Mouse (Mus musculus) layer of hippocampus, adult 11-12 months (tissue): ENCODE results near the gene Kctd13.
"Not testable (repeated sequence)": the region's sequence is repeated elsewhere in the genome, so short reads cannot be mapped to it uniquely, and the experiment has no call there.

Experiments
- DNase-seq: peaks from one replicate; pipeline ENCODE4 v3.0.0; 2022; ENCODE audit warnings: low spot score

Kctd13 gene

GRCm38 (mm10) chr7:126928384-126929037 lies at the start of gene Kctd13:
Gene Kctd13, plus strand, starts transcription at chr7:126928879.
- DNase-seq = peak; percentile 93

GRCm38 (mm10) chr7:126881040-126881439 lies 47.6 kb upstream of the Kctd13 start:
- DNase-seq = no peak

GRCm38 (mm10) chr7:126883731-126884181 lies 44.9 kb upstream of the Kctd13 start:
- DNase-seq = peak; percentile 26

DNA sequence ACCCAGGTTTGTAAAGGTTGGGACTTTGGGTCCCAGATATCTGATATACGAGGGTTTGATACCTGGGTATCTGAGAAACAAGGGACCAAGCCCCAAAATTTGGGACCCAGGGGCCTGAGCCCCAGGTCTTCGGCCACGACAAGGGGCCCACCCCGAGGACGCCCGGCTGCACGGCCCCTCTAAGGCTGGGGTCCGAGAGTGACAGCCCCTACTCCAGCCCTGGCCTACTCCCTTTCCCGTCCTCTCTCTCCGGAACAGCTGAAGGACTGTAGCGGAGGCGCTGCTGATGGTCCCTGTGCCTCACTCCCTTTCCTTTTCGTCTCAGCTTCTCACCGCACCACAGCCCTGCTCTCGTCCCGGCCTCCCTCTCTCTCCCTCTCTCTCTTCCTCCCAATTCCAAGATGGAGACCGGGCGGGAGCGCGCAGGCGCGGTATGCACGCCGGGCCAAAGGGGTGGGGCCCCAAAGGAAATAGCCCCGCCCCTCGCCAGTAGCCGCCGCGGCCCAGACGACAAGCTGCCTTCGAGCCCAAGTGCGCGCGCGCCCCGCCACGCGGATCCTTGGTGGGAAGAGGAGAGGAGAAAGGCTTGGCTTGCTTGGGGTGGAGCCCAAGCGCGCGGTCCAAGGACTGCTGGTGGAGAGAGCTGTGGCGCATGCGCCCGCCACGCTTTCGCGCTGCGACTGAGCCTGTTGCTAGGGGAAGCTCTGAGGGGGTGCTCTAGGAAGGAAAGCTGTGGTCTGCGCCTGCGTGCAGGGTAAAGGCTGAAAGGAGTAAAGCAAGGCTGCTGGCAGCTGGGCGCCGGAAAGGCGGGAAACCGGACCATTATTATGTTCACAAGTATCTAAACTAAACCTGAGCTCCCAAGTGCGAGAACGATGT lies 44.2 kb upstream of the Kctd13 start, which contains the start of gene Taok2:
Gene Taok2 (minus strand): TSS at position 418 of the 879 bp plus-strand sequence.
- peak; percentile 99 for DNase-seq

DNA sequence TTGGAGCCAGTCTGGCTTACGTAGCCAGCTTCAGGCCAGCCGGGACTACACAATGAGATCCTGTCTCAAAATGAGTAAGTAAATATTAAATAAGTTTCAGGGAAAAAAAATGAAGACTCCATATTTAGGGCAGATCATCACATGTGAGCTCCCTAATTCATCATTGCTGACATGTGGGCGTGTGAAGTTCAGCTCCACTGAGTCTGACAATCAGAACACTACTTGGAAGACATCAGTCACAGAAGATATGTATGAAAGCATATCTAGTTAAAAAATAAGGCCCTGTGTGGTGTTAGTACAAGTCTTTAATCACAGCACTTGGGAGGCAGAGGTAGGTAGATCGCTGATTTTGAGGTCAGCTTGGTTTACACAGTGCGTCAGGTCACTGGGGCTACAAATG lies 41.4 kb upstream of the Kctd13 start:
- DNase-seq = no peak

DNA sequence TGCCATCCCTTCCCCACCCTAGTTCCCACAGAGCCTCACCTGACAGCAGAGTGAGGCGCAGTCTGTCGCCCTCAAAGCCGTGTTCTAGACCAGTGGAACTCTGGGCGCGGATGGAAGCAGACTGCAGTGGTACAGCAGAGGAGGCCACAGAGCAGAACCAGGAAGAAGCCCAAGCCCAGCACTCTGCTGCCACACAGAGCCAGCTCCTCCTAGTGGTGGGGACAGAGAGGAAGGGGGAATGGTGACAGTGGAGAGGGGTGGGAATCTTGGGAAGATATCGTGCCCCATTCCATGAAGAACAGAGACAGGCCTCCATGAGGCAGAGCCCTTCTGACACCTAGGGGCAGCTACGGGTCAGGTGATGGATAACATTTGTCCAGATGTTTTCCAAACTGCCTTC lies 39.8 kb upstream of the Kctd13 start:
- no peak for DNase-seq

GRCm38 (mm10) chr7:126896912-126897311 lies 31.8 kb upstream of the Kctd13 start:
- DNase-seq = peak; percentile 15

DNA sequence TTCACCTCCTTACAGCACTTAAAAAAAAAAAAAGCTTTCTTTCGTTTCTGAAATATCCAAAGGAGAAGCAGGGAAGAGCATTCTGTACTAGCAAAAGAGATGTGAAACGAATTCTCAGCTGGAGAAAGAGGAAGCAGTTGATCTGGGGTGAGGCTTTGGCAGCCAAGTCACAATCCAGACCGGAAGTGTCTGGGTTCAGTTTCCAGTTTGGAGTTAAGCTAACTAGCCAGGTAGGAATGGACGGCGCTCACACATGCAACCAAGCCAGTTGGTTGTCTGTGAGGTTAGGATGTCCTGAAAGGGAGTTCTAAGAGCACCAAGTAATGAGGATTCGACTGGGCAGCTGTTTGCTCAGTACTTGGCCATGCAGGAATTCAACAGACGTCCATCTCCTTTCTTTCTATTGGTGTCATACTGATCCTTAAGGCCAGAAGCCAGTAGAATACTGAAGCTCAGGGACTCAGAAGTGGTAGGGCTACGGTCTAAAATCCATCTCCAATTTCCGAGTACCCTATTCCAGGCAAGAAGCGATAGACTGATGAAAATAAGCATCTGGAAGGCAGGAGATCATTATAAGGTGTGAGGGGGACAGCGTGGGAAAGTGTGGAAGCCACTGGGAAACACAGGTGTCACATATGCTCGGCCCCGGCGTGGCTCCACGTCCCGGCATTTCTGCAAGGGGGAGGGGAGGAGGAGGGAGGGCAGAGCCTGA lies 31.1 kb upstream of the Kctd13 start:
- peak; percentile 51 for DNase-seq

DNA sequence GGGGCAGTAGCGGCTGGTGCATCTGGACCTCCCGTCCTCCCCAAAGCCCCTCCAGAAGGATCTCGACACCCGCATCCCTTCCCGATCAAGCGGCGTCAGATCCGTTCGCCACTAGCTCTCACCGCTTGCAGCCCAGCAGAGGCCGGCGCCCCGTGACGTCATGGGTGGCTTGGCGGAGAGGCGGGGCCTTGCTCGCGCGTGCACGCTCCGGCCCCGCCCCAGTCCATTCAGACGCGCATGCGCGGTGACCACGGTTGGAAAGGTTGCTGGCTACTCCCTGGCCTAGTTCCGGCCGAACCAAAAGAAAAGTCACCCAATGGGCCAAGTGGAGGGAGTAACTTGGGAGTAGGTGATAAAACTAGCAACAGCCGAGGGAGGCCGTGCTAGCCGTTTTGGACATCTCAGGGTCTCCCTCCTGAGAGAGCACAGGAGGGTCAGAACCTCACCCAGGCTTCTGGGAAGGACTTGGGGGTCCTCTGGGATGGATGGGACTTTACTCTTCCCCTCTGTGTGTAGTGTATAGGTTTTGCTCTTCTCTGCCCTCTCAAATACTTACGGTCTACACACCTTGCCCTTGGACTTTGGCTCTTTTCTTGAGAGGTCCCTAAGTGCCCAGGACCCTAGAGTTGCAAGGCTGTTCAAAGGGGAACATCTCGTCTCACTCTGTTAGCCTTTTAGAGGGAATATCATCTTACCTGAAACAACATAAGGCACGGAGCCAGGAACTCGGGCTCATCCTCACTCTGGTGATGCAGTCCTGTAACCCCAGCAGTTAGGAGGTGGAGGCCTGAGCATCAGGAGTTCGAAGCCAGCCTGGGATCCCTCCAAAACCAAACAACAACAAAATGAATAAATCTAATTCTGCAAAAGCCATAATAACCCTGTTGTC lies 30.3 kb upstream of the Kctd13 start:
- DNase-seq = peak; percentile 96

DNA sequence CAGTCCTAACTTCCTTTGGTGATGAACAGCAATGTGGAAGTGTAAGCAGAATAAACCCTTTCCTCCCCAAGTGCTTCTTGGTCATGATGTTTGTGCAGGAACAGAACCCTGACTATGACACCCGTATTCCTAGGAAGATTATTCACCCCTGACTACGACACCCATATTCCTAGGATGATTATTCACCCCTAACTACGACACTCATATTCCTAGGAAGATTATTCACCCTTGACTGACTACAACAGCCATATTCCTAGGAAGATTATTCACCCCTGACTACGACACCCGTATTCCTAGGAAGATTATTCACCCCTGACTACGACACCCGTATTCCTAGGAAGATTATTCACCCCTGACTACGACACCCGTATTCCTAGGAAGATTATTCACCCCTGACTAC lies 28.9 kb upstream of the Kctd13 start:
- DNase-seq = not testable (repeated sequence)

GRCm38 (mm10) chr7:126905590-126905989 lies 23.1 kb upstream of the Kctd13 start:
- no peak for DNase-seq

DNA sequence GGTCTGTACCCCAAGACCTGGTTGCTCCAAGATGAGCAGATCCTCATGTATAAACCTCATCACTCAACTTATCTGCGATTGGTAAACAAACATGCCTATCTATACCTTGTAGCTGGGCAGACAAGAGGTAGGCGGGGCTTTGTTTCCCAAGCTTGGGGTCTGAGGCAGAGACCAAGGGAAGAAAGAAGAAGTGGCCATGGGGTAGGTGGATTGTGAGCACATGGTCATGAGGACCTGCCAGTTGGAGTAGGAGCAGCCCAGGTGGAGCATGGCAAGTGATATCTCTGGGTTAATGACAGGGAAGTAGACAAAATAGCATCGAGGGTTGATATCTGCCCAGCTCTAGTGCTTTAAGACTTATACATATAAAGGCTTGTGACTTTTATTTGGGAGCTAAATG lies 13.8 kb upstream of the Kctd13 start:
- no peak for DNase-seq

- DNase-seq = not testable (repeated sequence)
Measured at GRCm38 (mm10) chr7:126918356-126918755, 10.3 kb upstream of the Kctd13 start.

GRCm38 (mm10) chr7:126919973-126920372 lies 8.7 kb upstream of the Kctd13 start:
- DNase-seq = no peak

DNA sequence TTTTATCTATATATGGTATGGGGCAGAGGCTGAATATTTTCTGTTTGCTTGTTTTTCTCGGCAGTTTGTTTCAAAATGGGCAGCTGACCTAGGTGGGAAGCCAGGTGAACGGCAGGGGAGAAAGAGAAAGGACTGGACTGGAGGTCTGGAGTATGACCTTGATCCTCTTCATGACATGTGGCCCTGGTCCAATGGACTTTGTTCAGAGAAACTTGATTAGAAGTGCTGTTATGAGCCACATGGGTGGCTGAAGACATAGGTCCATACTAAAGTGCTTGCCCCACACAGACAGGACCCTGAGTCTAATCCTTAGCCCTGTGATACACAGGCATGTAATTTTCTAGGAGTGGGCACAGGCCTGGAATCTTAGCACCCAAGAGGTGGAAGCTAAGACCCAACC lies 7.1 kb upstream of the Kctd13 start:
- no peak for DNase-seq

DNA sequence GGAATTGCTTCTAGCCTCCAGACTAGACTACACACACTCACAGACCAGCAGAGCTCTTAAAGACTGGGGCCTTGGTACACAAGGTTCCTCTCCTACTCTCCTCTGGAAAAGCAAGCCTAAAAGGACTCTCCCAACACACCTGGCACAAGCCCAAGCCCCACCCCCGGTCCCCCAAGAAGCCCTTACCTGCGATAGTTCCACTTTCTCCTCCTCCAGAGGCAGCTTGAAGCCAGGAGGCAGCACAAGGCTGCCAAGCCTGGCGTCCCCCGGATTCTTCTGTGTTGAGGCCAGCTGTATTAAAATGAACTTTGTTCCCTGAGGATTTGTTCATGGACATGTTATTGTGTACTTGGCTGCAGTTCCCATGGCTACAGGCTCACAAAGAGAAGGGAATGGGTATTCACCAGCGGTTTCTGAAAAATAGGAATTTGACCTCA lies 6.0 kb upstream of the Kctd13 start, which contains the start of gene Tmem219:
Gene Tmem219 (minus strand): TSS at position 294 of the 437 bp plus-strand sequence.
- no peak for DNase-seq

GRCm38 (mm10) chr7:126923999-126924398 lies 4.7 kb upstream of the Kctd13 start:
- DNase-seq = no peak

DNA sequence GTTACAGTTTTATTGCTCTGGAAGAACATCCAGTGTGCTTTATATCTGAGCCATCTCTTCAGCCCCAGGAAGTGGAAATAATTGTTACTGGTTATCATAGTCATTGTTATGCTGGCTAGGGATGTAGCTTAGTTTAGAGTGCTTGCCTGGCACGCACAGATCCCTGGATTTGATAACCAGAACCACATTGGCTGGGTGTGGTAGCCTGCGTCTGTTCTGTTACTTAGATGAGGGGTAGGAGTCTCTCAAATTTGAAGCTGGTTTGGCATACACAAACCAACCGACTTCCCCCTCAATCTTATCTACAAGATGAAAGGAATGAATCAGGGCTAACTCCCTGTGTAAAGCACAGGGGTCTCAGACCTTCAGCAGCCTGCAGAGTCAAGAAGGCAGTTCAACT lies 2.4 kb upstream of the Kctd13 start:
- DNase-seq = no peak

DNA sequence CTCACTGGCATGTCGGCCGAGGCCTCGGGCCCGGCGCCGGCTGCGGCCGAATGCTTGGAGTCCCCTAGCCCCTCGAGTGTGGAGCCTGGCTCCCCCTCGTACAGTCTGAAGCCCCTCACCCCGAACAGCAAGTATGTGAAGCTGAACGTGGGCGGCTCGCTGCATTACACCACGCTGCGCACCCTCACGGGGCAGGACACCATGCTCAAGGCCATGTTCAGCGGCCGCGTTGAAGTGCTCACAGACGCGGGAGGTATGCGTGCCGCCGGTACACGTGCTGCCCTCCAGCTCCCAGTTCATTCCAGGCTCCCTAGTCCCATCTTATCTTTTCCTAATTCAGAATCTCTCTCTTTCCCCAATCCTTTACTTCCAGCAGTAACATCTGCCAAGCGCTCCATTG lies 367 bp downstream of the Kctd13 start:
- no peak for DNase-seq

- DNase-seq = no peak
Measured at GRCm38 (mm10) chr7:126932652-126933051, 4.0 kb downstream of the Kctd13 start.

GRCm38 (mm10) chr7:126941171-126941570 lies 12.5 kb downstream of the Kctd13 start:
- no peak for DNase-seq
